Mouse (Mus musculus): ENCODE results near the gene Ltv1. TPM values are rescaled to one million over a fixed set of nuclear protein-coding genes. Genes with fewer than 3 reads are reported as not detected.

Gene Ltv1
- polyA plus RNA-seq, 1 experiment from 2014 or later: 46.8 TPM

DNA sequence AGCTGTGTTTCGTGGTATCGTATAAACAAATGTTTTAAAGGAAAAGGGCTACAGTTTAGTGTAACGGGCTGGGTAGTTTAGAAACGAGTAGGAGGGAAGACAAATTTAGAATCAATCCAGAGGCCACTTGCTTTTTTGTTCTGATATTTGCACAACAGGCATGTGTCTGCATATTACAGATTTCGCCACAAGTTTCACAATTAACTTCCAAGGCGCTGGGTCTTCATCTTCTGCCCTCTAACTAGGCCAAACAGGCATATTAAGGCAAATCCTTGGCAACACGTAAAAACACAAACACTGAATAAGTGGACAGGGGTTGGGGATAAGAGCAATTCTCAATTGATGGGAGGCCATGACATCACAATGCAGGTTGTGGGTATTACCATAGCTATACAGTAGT lies 17.1 kb downstream of the Ltv1 start:
- no peak overlapping the region for H3K4me2 ChIP-seq (ENCODE audit: low read length)
- H3K36me3 ChIP-seq (ENCODE audit: control insufficient read depth, insufficient read depth, low read length): peaks cover 51% of the 10 kb centered on the region
- H3K4me1 ChIP-seq (ENCODE audit: control insufficient read depth in 2 of 2, insufficient read depth in 2 of 2, low read length in 2 of 2): peaks cover 10% of the 10 kb centered on the region in 2 experiments; a peak in 3 of 4 replicates
- WGBS: 82% methylated on average over 7 of the region's 7 CpGs
- no peaks in the 10 kb centered on the region for H3K9me3 ChIP-seq (ENCODE audit: control insufficient read depth, low read length)
- H3K9ac ChIP-seq (ENCODE audit: low read length): no peak overlapping the region
- no peak overlapping the region for H3K27ac ChIP-seq (replicated peaks in 1 of 2; ENCODE audit: control insufficient read depth in 1 of 2, insufficient read depth in 1 of 2, low read depth in 2 of 2, low read length in 2 of 2)
- H3K27me3 ChIP-seq (ENCODE audit: control insufficient read depth, insufficient read depth, low read length): no peaks in the 10 kb centered on the region
- no peak overlapping the region for H3K4me3 ChIP-seq (ENCODE audit: control insufficient read depth in 1 of 2, insufficient read depth in 1 of 2, low read depth in 1 of 2, low read length in 2 of 2)
- ATAC-seq (ENCODE audit: insufficient number of reproducible peaks, insufficient read depth, low FRiP score, low read depth): no peak

DNA sequence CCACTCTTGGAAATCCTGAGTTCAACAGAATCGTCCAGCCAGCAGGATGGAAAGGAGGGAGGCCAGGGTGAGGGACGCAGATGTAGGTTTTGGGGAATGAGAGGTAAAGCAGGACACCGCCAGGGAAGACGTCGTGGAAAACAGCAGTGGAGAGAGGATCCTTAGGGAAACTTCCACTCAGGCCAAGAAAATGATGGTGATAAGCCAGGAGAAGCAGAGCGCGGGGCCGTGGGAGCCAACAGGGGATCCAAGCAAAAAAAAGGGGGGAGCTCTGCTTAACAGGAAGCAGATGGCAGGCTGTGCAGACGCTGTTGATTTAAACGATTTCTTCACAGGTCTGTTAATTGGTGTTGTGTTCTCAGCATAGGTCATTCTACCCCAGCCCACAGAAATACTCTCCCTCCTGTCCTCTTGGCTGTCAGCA lies 20.2 kb downstream of the Ltv1 start:
- no peaks in the 10 kb centered on the region for H3K9me3 ChIP-seq (ENCODE audit: control insufficient read depth, low read length)
- H3K27me3 ChIP-seq (ENCODE audit: control insufficient read depth, insufficient read depth, low read length): no peaks in the 10 kb centered on the region
- H3K4me2 ChIP-seq (ENCODE audit: low read length): no peak overlapping the region
- peak; percentile 35; the same call in 1 of the 2 replicates for ATAC-seq (ENCODE audit: insufficient number of reproducible peaks, insufficient read depth, low FRiP score, low read depth)
- 50% methylated on average over 10 of the region's 10 CpGs for WGBS
- H3K4me3 ChIP-seq (ENCODE audit: control insufficient read depth in 1 of 2, insufficient read depth in 1 of 2, low read depth in 1 of 2, low read length in 2 of 2): no peak overlapping the region
- H3K4me1 ChIP-seq (ENCODE audit: control insufficient read depth in 2 of 2, insufficient read depth in 2 of 2, low read length in 2 of 2): peaks cover 17 to 22% of the 10 kb centered on the region in 2 experiments; a peak in 3 of 4 replicates
- peak overlapping the region; percentile 29 to 55 for H3K27ac ChIP-seq (replicated peaks in 1 of 2; ENCODE audit: control insufficient read depth in 1 of 2, insufficient read depth in 1 of 2, low read depth in 2 of 2, low read length in 2 of 2)
- peaks cover 20% of the 10 kb centered on the region for H3K36me3 ChIP-seq (ENCODE audit: control insufficient read depth, insufficient read depth, low read length)
- H3K9ac ChIP-seq (ENCODE audit: low read length): no peak overlapping the region

DNA sequence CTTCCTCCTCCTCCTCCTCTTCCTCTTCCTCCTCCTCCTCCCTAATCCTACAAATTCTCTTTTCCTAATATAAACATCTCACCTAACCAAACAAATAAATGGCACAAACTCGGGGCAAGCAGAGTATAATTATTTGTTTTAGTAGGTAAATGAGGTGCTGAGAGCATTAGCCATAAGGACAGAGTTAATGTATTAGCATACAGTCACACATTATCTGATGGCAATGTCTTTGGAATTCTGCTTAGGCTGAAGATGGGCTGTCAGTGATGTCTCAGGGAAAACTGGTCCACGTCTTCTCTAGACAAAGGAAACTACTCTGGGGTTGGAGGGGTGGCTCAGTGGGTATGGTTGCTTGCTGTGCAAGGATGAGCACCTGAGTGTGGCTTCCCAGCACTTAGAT lies 21.5 kb downstream of the Ltv1 start:
- H3K36me3 ChIP-seq (ENCODE audit: control insufficient read depth, insufficient read depth, low read length): peaks cover 7% of the 10 kb centered on the region; the same call in 1 of the 2 replicates

DNA sequence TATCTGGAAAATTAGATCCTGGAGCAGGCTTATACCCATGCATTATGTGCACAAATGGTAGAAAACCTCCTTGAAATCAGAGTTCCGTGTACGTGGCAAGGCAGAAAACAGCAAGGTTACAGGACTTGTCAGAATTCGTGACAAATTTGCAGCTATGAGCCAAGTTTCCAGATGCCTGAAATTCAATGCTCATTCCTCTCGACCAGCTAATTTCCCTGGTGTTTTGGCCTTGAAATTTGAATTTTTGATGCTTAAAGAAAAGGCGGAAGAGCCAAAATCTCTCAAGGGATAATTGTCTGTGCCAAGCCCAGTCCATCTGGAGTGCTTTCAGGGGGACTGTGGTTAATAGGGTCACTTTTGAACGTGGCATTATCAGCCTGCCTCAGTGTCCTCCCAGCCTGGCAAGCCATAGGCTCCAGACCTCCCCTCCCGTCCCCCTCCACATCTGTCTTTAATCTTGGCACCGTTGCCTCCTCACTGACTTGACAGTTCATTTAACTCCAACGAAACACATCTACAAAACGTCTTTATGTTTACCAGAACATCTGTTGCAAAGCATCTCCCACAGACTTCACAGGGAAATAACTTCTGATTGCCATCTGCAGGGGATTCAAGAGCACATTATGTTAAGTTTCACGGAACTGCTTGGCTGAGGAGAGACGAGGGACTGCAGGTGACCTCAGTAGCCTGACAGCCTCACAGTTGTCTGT lies 22.1 kb downstream of the Ltv1 start:
- peak overlapping the region; percentile 14 to 19; a peak in 2 of 4 replicates for H3K27ac ChIP-seq (replicated peaks in 1 of 2; ENCODE audit: control insufficient read depth in 1 of 2, insufficient read depth in 1 of 2, low read depth in 2 of 2, low read length in 2 of 2)
- no peak overlapping the region for H3K4me2 ChIP-seq (ENCODE audit: low read length)
- no peaks in the 10 kb centered on the region for H3K27me3 ChIP-seq (ENCODE audit: control insufficient read depth, insufficient read depth, low read length)
- no peak overlapping the region for H3K4me3 ChIP-seq (ENCODE audit: control insufficient read depth in 1 of 2, insufficient read depth in 1 of 2, low read depth in 1 of 2, low read length in 2 of 2)
- H3K9me3 ChIP-seq (ENCODE audit: control insufficient read depth, low read length): no peaks in the 10 kb centered on the region
- no peak for ATAC-seq (ENCODE audit: insufficient number of reproducible peaks, insufficient read depth, low FRiP score, low read depth)
- 0 out of 2 replicates have a peak, but pooled peaks cover under 1% of the 10 kb centered on the region for H3K36me3 ChIP-seq (ENCODE audit: control insufficient read depth, insufficient read depth, low read length)
- 44% methylated on average over 12 of the region's 12 CpGs for WGBS
- H3K4me1 ChIP-seq (ENCODE audit: control insufficient read depth in 2 of 2, insufficient read depth in 2 of 2, low read length in 2 of 2): peaks cover 17 to 22% of the 10 kb centered on the region in 2 experiments; a peak in 3 of 4 replicates
- no peak overlapping the region for H3K9ac ChIP-seq (ENCODE audit: low read length)

More for the DNA sequence above, 21.5 kb downstream of the Ltv1 start:
- Histone ChIP-seq H3K4me3 (ENCODE audit: control insufficient read depth in 1 of 2, insufficient read depth in 1 of 2, low read depth in 1 of 2, low read length in 2 of 2) (no peak overlapping the region), H3K27me3 (ENCODE audit: control insufficient read depth, insufficient read depth, low read length) (no peaks in the 10 kb centered on the region), H3K4me1 (ENCODE audit: control insufficient read depth in 2 of 2, insufficient read depth in 2 of 2, low read length in 2 of 2) (peaks cover 17 to 22% of the 10 kb centered on the region in 2 experiments; a peak in 3 of 4 replicates), H3K9ac (ENCODE audit: low read length) (no peak overlapping the region), H3K4me2 (ENCODE audit: low read length) (no peak overlapping the region), H3K27ac (replicated peaks in 1 of 2; ENCODE audit: control insufficient read depth in 1 of 2, insufficient read depth in 1 of 2, low read depth in 2 of 2, low read length in 2 of 2) (peak overlapping the region; percentile 19 to 25; a peak in 2 of 4 replicates), H3K9me3 (ENCODE audit: control insufficient read depth, low read length) (no peaks in the 10 kb centered on the region)
- ATAC-seq (ENCODE audit: insufficient number of reproducible peaks, insufficient read depth, low FRiP score, low read depth): no peak
- 55% methylated on average over 2 of the region's 2 CpGs for WGBS

DNA sequence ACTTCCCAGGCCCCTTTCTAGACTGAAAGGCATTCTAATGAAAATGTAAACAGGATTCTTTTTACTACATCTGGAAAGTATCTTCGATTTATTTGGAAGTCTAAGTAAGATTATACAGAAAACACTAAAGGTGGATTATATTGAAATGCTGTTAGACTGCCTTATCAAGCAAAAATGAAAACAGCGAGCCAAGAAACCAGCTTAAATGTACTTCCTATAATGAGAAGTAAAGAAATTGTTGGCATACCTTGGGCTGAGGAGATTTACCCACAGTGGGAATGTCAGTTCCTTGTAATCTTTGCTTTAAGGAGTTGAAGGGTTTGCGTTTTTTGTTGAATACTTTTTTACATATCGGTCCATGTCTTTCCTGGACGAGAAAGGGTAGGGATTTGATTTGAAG lies 24.5 kb downstream of the Ltv1 start:
- Histone ChIP-seq H3K27ac (replicated peaks in 1 of 2; ENCODE audit: control insufficient read depth in 1 of 2, insufficient read depth in 1 of 2, low read depth in 2 of 2, low read length in 2 of 2) (peak overlapping the region; percentile 46 to 75), H3K4me2 (ENCODE audit: low read length) (no peak overlapping the region), H3K9me3 (ENCODE audit: control insufficient read depth, low read length) (no peaks in the 10 kb centered on the region), H3K9ac (ENCODE audit: low read length) (no peak overlapping the region), H3K4me3 (ENCODE audit: control insufficient read depth in 1 of 2, insufficient read depth in 1 of 2, low read depth in 1 of 2, low read length in 2 of 2) (no peak overlapping the region), H3K36me3 (ENCODE audit: control insufficient read depth, insufficient read depth, low read length) (no peaks in the 10 kb centered on the region), H3K4me1 (ENCODE audit: control insufficient read depth in 2 of 2, insufficient read depth in 2 of 2, low read length in 2 of 2) (peaks cover 17 to 22% of the 10 kb centered on the region in 2 experiments; a peak in 3 of 4 replicates), H3K27me3 (ENCODE audit: control insufficient read depth, insufficient read depth, low read length) (no peaks in the 10 kb centered on the region)
- 41% methylated on average over 5 of the region's 5 CpGs for WGBS
- ATAC-seq (ENCODE audit: insufficient number of reproducible peaks, insufficient read depth, low FRiP score, low read depth): no peak

DNA sequence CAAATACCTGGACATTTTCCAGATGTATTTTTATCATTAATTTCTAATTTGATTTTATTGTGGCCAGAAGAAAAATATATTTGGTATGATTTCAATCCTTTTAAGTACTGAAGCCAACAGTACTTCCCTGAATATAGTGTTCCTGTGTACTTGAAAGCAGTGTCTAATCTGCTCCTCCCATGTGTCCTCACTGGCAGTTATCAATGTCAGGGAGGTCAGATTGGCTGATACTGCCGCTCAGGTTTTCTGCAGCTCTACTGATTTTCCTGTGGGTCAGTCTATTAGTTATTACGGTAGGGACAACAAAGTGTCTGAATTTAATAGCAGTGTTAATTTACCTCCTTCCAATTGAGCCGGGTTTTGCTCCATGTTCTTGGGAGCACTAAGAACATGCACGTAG lies 30.9 kb downstream of the Ltv1 start:
- H3K4me2 ChIP-seq (ENCODE audit: low read length): peak overlapping the region; percentile 27; the same call in 1 of the 2 replicates
- WGBS: 14% methylated on average over 4 of the region's 4 CpGs
- H3K36me3 ChIP-seq (ENCODE audit: control insufficient read depth, insufficient read depth, low read length): no peaks in the 10 kb centered on the region
- no peak overlapping the region for H3K9ac ChIP-seq (ENCODE audit: low read length)
- peaks cover 5 to 14% of the 10 kb centered on the region in 2 experiments for H3K4me1 ChIP-seq (ENCODE audit: control insufficient read depth in 2 of 2, insufficient read depth in 2 of 2, low read length in 2 of 2)
- no peaks in the 10 kb centered on the region for H3K27me3 ChIP-seq (ENCODE audit: control insufficient read depth, insufficient read depth, low read length)
- H3K4me3 ChIP-seq (ENCODE audit: control insufficient read depth in 1 of 2, insufficient read depth in 1 of 2, low read depth in 1 of 2, low read length in 2 of 2): no peak overlapping the region
- no peak overlapping the region; a peak in 1 of 4 replicates for H3K27ac ChIP-seq (replicated peaks in 1 of 2; ENCODE audit: control insufficient read depth in 1 of 2, insufficient read depth in 1 of 2, low read depth in 2 of 2, low read length in 2 of 2)
- H3K9me3 ChIP-seq (ENCODE audit: control insufficient read depth, low read length): 0 out of 2 replicates have a peak, but pooled peaks cover 5% of the 10 kb centered on the region
- no peak for ATAC-seq (ENCODE audit: insufficient number of reproducible peaks, insufficient read depth, low FRiP score, low read depth)

DNA sequence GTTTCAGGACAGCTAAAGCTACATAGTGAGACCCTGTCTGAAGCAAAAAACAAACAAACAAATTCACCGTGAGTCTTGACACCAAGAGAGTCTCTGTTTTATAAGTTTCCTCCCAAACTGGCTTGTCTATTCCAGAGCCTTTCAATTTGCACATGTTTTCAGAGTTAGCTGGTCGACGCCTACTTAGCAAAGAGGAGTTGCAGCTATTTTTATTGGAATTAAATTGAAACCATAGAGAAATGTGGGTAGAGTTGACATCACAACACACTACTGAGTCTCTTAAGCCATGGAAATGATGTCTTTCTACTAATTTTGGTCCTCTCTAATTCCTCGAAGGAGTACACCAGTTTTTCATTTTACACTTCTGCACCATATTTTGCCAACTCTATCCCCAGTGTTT lies 32.1 kb downstream of the Ltv1 start:
- no peak overlapping the region for H3K9ac ChIP-seq (ENCODE audit: low read length)
- H3K36me3 ChIP-seq (ENCODE audit: control insufficient read depth, insufficient read depth, low read length): no peaks in the 10 kb centered on the region
- 94% methylated on average over 4 of the region's 4 CpGs for WGBS
- no peak overlapping the region for H3K4me3 ChIP-seq (ENCODE audit: control insufficient read depth in 1 of 2, insufficient read depth in 1 of 2, low read depth in 1 of 2, low read length in 2 of 2)
- 0 out of 2 replicates have a peak, but pooled peaks cover 5% of the 10 kb centered on the region for H3K9me3 ChIP-seq (ENCODE audit: control insufficient read depth, low read length)
- no peak for ATAC-seq (ENCODE audit: insufficient number of reproducible peaks, insufficient read depth, low FRiP score, low read depth)
- no peak overlapping the region for H3K4me2 ChIP-seq (ENCODE audit: low read length)
- H3K27ac ChIP-seq (replicated peaks in 1 of 2; ENCODE audit: control insufficient read depth in 1 of 2, insufficient read depth in 1 of 2, low read depth in 2 of 2, low read length in 2 of 2): no peak overlapping the region
- H3K27me3 ChIP-seq (ENCODE audit: control insufficient read depth, insufficient read depth, low read length): no peaks in the 10 kb centered on the region
- H3K4me1 ChIP-seq (ENCODE audit: control insufficient read depth in 2 of 2, insufficient read depth in 2 of 2, low read length in 2 of 2): peaks cover 5 to 14% of the 10 kb centered on the region in 2 experiments
